Mouse (Mus musculus): Measurements from ENCODE around the gene Suds3. TPM values are rescaled to one million over a fixed set of nuclear protein-coding genes. Genes with fewer than 3 reads are reported as not detected.

Suds3 gene
- polyA plus RNA-seq (2015; fragmentation: Nextera tagmentation; extraction: Ambion mirVana): 79.0 and 83.5 TPM in 2 replicates

- under 1% methylated on average over 58 of the region's 59 CpGs for WGBS
- no peaks in the 10 kb centered on the region for H3K9me3 ChIP-seq (replicated peaks)
- peak within 1 kb of the TSS; percentile 75 for H3K27ac ChIP-seq
- ATAC-seq: peak; percentile 83
- peak within 1 kb of the TSS; percentile 92 for H3K9ac ChIP-seq
- H3K4me2 ChIP-seq: peak within 1 kb of the TSS; percentile 95
- H3K36me3 ChIP-seq (ENCODE audit: poor library complexity, severe bottlenecking): peaks cover 28% of the 10 kb centered on the region
- peaks cover 26% of the 10 kb centered on the region for H3K4me1 ChIP-seq
- peaks cover 2% of the 10 kb centered on the region; the same call in 1 of the 2 replicates for H3K27me3 ChIP-seq
- H3K4me3 ChIP-seq: peak within 1 kb of the TSS; percentile 95
These were observed at the start of gene Suds3 for GRCm38 (mm10) chr5:117115836-117116366. Gene Suds3 (minus strand): TSS chr5:117116113.

DNA sequence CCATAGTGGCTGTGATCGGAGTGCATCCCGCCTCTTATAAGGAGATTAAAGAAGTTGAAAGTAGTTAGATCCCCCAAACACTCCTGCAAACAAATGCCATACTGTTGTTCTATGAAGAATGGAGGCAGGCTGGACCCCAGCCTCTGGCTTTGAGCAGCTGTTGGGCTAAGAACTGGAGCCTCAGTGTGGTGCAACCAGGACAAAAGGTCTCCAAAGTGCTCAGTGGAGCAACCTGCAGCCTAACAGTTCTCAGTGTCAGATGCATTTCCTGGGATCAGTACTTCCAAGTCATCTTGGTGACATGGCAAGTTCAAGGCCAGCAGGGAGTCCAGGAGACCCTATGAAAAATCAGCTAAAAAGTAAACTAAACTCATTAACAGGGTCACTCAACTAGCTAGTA is 49.0 kb upstream of the Suds3 start:
- H3K4me2 ChIP-seq: no peak overlapping the region
- no peaks in the 10 kb centered on the region for H3K4me1 ChIP-seq
- H3K36me3 ChIP-seq (ENCODE audit: poor library complexity, severe bottlenecking): no peaks in the 10 kb centered on the region
- H3K27me3 ChIP-seq: no peaks in the 10 kb centered on the region
- H3K9ac ChIP-seq: no peak overlapping the region
- no peak overlapping the region for H3K27ac ChIP-seq
- ATAC-seq: no peak
- WGBS: 63% methylated on average over 2 of the region's 2 CpGs
- H3K9me3 ChIP-seq (replicated peaks): no peaks in the 10 kb centered on the region
- no peak overlapping the region for H3K4me3 ChIP-seq

DNA sequence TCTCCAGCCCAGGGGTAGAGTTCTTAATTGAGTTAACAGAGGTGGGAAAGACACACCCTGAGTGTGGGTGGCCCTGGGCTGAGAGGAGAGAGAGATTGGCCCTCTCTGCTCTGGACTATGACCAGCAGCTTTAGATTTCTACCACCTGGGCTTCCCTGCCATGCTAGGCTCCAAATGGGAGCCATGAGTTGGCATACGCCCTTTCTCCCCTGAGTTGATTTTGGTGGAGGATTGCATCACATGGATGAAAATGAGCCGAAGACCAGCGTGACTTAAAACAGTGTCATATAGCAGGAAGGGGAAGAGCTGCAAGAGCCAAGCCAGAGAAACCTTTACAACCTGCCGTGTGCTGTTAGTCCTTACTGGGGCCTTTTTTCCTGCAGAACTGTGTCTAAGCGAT is 48.6 kb upstream of the Suds3 start:
- H3K4me1 ChIP-seq: no peaks in the 10 kb centered on the region
- WGBS: 88% methylated on average over 5 of the region's 5 CpGs
- H3K36me3 ChIP-seq (ENCODE audit: poor library complexity, severe bottlenecking): no peaks in the 10 kb centered on the region

GRCm38 (mm10) chr5:117163790-117164189 is 47.9 kb upstream of the Suds3 start:
- no peaks in the 10 kb centered on the region for H3K36me3 ChIP-seq (ENCODE audit: poor library complexity, severe bottlenecking)
- H3K4me3 ChIP-seq: no peak overlapping the region
- WGBS: 93% methylated on average over 13 of the region's 13 CpGs
- H3K9me3 ChIP-seq (replicated peaks): no peaks in the 10 kb centered on the region
- H3K9ac ChIP-seq: no peak overlapping the region
- no peaks in the 10 kb centered on the region for H3K4me1 ChIP-seq
- H3K27me3 ChIP-seq: no peaks in the 10 kb centered on the region
- H3K27ac ChIP-seq: no peak overlapping the region
- no peak for ATAC-seq
- no peak overlapping the region for H3K4me2 ChIP-seq

More for the DNA sequence above, 48.6 kb upstream of the Suds3 start:
- H3K9ac ChIP-seq: no peak overlapping the region
- H3K9me3 ChIP-seq (replicated peaks): no peaks in the 10 kb centered on the region
- H3K4me2 ChIP-seq: no peak overlapping the region
- H3K27me3 ChIP-seq: no peaks in the 10 kb centered on the region
- no peak for ATAC-seq
- H3K27ac ChIP-seq: no peak overlapping the region
- H3K4me3 ChIP-seq: no peak overlapping the region

GRCm38 (mm10) chr5:117160499-117160898 is 44.6 kb upstream of the Suds3 start:
- no peak overlapping the region for H3K27ac ChIP-seq
- ATAC-seq: no peak
- H3K27me3 ChIP-seq: no peaks in the 10 kb centered on the region
- WGBS: 68% methylated on average over 10 of the region's 10 CpGs
- no peak overlapping the region for H3K4me2 ChIP-seq
- no peaks in the 10 kb centered on the region for H3K4me1 ChIP-seq
- no peaks in the 10 kb centered on the region for H3K36me3 ChIP-seq (ENCODE audit: poor library complexity, severe bottlenecking)
- no peak overlapping the region for H3K9ac ChIP-seq
- no peak overlapping the region for H3K4me3 ChIP-seq
- no peaks in the 10 kb centered on the region for H3K9me3 ChIP-seq (replicated peaks)

DNA sequence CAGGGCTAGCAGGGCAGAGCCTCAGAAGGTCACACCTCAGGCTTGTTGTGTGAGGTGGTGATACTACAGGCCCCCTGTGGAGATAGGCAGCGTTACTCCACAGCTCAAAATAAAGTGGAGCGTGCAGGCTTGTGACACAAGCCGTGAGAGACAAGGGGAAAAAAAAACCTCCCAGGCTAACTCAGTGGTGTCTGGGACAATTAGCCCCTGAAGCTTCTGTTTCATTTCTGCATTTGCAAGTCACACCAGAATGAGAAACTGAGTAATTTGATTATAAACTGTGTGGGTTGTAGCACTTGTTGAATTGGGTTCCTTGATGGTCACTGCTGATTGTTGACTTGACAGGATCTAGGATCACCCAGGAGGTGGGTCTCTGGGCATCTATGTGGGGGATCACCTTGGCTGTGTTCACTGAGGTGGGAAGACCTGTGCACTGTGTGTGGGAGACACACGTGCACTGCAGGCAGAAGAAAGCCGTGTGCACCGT is 43.9 kb upstream of the Suds3 start:
- H3K4me1 ChIP-seq: no peaks in the 10 kb centered on the region
- H3K36me3 ChIP-seq (ENCODE audit: poor library complexity, severe bottlenecking): no peaks in the 10 kb centered on the region
- no peak for ATAC-seq
- H3K27me3 ChIP-seq: no peaks in the 10 kb centered on the region
- H3K27ac ChIP-seq: no peak overlapping the region
- no peaks in the 10 kb centered on the region for H3K9me3 ChIP-seq (replicated peaks)
- no peak overlapping the region for H3K4me3 ChIP-seq
- H3K4me2 ChIP-seq: no peak overlapping the region
- 56% methylated on average over 6 of the region's 6 CpGs for WGBS
- no peak overlapping the region for H3K9ac ChIP-seq

GRCm38 (mm10) chr5:117159326-117159725 is 43.4 kb upstream of the Suds3 start:
- no peak overlapping the region for H3K27ac ChIP-seq
- no peaks in the 10 kb centered on the region for H3K9me3 ChIP-seq (replicated peaks)
- WGBS: 64% methylated on average over 8 of the region's 8 CpGs
- no peaks in the 10 kb centered on the region for H3K27me3 ChIP-seq
- no peak for ATAC-seq
- no peak overlapping the region for H3K4me2 ChIP-seq
- no peaks in the 10 kb centered on the region for H3K4me1 ChIP-seq
- H3K9ac ChIP-seq: no peak overlapping the region
- H3K36me3 ChIP-seq (ENCODE audit: poor library complexity, severe bottlenecking): no peaks in the 10 kb centered on the region
- H3K4me3 ChIP-seq: no peak overlapping the region

DNA sequence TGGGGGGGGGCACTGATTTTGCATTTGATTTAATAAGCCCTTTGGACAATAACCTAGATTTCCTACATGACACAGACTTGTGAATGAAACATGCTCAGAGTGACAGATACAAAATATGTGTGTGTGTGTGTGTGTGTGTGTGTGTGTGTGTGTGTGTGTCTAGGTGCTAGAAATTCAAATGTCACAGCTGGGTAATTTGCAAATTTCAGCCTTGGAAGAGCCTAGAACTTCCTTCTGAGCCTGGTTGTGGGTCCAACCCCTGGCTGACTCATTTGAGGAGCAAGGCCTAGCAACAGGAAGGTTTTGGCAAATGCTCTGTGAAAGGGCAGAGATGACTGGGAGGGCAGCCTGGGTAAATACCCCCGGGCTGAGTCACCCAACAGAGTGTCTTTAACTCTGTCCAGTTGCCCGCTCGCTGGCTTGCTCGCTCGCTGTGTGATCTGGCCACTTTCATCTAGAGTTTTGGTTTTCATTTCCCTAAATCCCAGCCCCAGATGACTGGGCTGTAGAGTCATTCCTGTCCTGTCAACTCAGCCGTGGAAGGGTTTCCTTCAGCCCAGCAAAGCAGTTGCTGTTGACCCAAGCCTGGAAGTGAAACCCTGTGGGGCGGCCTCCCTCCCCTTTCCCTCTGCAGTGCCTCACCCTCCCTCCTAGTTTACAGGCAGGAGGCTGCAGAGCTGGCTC is 42.6 kb upstream of the Suds3 start:
- 81% methylated on average over 7 of the region's 7 CpGs for WGBS

GRCm38 (mm10) chr5:117153527-117154091 is 37.7 kb upstream of the Suds3 start:
- no peak for ATAC-seq
- no peaks in the 10 kb centered on the region for H3K36me3 ChIP-seq (ENCODE audit: poor library complexity, severe bottlenecking)
- 78% methylated on average over 15 of the region's 15 CpGs for WGBS

More for the DNA sequence above, 42.6 kb upstream of the Suds3 start:
- Histone ChIP-seq H3K27ac (no peak overlapping the region), H3K4me2 (no peak overlapping the region), H3K4me3 (no peak overlapping the region), H3K36me3 (ENCODE audit: poor library complexity, severe bottlenecking) (no peaks in the 10 kb centered on the region), H3K9ac (no peak overlapping the region), H3K9me3 (replicated peaks) (no peaks in the 10 kb centered on the region), H3K4me1 (no peaks in the 10 kb centered on the region), H3K27me3 (no peaks in the 10 kb centered on the region)
- no peak for ATAC-seq

DNA sequence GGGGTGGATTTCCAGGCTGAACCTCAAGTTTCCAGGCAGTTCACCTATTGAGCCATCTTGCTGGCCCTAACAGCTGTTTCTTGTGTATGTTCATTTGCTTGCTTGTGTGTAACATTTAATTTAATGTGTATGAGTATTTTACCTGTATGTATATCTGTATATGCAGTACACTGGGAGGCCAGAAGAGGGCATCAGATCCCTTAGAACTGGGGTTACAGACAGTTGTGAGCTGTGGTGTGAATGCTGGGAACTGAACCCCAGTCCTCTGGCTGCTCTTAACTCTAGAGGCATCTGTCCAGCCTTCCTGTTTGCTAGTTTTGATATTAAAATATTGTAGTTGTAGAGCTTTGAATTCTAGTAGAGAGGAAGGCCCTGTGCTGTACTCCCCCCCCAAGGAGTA is 37.0 kb upstream of the Suds3 start:
- no peaks in the 10 kb centered on the region for H3K27me3 ChIP-seq
- no peak overlapping the region for H3K27ac ChIP-seq
- H3K9me3 ChIP-seq (replicated peaks): 0 out of 2 replicates have a peak, but pooled peaks cover 2% of the 10 kb centered on the region
- ATAC-seq: no peak
- H3K4me3 ChIP-seq: no peak overlapping the region
- H3K36me3 ChIP-seq (ENCODE audit: poor library complexity, severe bottlenecking): no peaks in the 10 kb centered on the region
- H3K9ac ChIP-seq: no peak overlapping the region
- H3K4me2 ChIP-seq: no peak overlapping the region
- no peaks in the 10 kb centered on the region for H3K4me1 ChIP-seq

More at GRCm38 (mm10) chr5:117153527-117154091, 37.7 kb upstream of the Suds3 start:
- Histone ChIP-seq H3K4me2 (no peak overlapping the region), H3K4me1 (no peaks in the 10 kb centered on the region), H3K27me3 (no peaks in the 10 kb centered on the region), H3K4me3 (no peak overlapping the region), H3K9me3 (replicated peaks) (0 out of 2 replicates have a peak, but pooled peaks cover 2% of the 10 kb centered on the region), H3K9ac (no peak overlapping the region), H3K27ac (no peak overlapping the region)

GRCm38 (mm10) chr5:117150068-117150467 is 34.2 kb upstream of the Suds3 start:
- H3K27me3 ChIP-seq: no peaks in the 10 kb centered on the region
- WGBS: 85% methylated on average over 5 of the region's 5 CpGs
- H3K4me2 ChIP-seq: no peak overlapping the region
- no peak overlapping the region for H3K9ac ChIP-seq
- H3K27ac ChIP-seq: no peak overlapping the region
- peaks cover 8% of the 10 kb centered on the region; the same call in 1 of the 2 replicates for H3K9me3 ChIP-seq (replicated peaks)
- H3K4me1 ChIP-seq: no peaks in the 10 kb centered on the region
- ATAC-seq: no peak
- H3K4me3 ChIP-seq: no peak overlapping the region
- no peaks in the 10 kb centered on the region for H3K36me3 ChIP-seq (ENCODE audit: poor library complexity, severe bottlenecking)

Measured in forebrain, embryonic 13.5 days (tissue).